Mouse (Mus musculus) lung, embryonic 14.5 days (tissue): ENCODE results near the gene Arhgdia. TPM values are rescaled to one million over a fixed set of nuclear protein-coding genes. Genes with fewer than 3 reads are reported as not detected.

ENCODE experiments used
- ATAC-seq: fragments of 200-750 bp; cut with Nextera tagmentation; 2 replicates; pipeline ENCODE4 v1.8.0; 2017; ENCODE audit warnings: mild to moderate bottlenecking, moderate TSS enrichment, moderate library complexity; ENCODE audit not compliant: insufficient read depth
- DNase-seq: peaks from one replicate; pipeline ENCODE4 v3.0.0-alpha.2; 2015
- H3K27ac ChIP-seq: fragments of 300-500 bp; sonication (generic); 2 replicates; pipeline ENCODE4 v1.5.1; 2014; ENCODE audit warnings: low read depth, mild to moderate bottlenecking, moderate library complexity
- H3K27me3 ChIP-seq: fragments of 300-500 bp; sonication (generic); 2 replicates; pipeline ENCODE4 v1.6.1; 2014; ENCODE audit warnings: low read length, control low read depth; ENCODE audit not compliant: insufficient read depth
- H3K36me3 ChIP-seq: fragments of 300-500 bp; sonication (generic); 2 replicates; pipeline ENCODE4 v1.6.1; 2014; ENCODE audit warnings: control low read depth; ENCODE audit not compliant: insufficient read depth
- H3K4me1 ChIP-seq: fragments of 300-500 bp; sonication (generic); 2 replicates; pipeline ENCODE4 v1.6.1; 2014; ENCODE audit warnings: antibody characterized with exemption, control low read depth; ENCODE audit not compliant: insufficient read depth
- H3K4me2 ChIP-seq: fragments of 300-500 bp; sonication (generic); 2 replicates; pipeline ENCODE4 v1.6.1; 2014; ENCODE audit warnings: mild to moderate bottlenecking
- H3K4me3 ChIP-seq: fragments of 300-500 bp; sonication (generic); 2 replicates; pipeline ENCODE4 v1.5.1; 2014; ENCODE audit warnings: low read depth, low read length
- H3K9ac ChIP-seq: fragments of 300-500 bp; sonication (generic); 2 replicates; pipeline ENCODE4 v1.6.1; 2014
- H3K9me3 ChIP-seq: fragments of 300-500 bp; sonication (generic); 2 replicates; pipeline ENCODE4 v1.6.1; 2016; ENCODE audit warnings: low read depth, low read length, control low read depth
- CTCF ChIP-seq: IDR thresholded peaks from 2 replicates; pipeline ENCODE4 v1.5.1; 2016; ENCODE audit warnings: antibody characterized with exemption, low read depth
- WGBS: fragments of 180-500 bp; shearing (Covaris S2); extraction: QIAGEN DNeasy Blood & Tissue Kit; methylation state at CpG from one replicate; pipeline ENCODE4 v1.1.7; 2014; 5-methylcytosine and 5-hydroxymethylcytosine counted together
- polyA plus RNA-seq: library from polyadenylated mRNA; unstranded; fragments of >200 nt; fragmentation: Nextera tagmentation; extraction: Ambion mirVana; gene quantifications from 2 replicates; pipeline ENCODE4 v1.2.1, GENCODE M21; 2014

The Arhgdia gene
- polyA plus RNA-seq, 1 experiment from 2014 or later = 734 TPM

DNA sequence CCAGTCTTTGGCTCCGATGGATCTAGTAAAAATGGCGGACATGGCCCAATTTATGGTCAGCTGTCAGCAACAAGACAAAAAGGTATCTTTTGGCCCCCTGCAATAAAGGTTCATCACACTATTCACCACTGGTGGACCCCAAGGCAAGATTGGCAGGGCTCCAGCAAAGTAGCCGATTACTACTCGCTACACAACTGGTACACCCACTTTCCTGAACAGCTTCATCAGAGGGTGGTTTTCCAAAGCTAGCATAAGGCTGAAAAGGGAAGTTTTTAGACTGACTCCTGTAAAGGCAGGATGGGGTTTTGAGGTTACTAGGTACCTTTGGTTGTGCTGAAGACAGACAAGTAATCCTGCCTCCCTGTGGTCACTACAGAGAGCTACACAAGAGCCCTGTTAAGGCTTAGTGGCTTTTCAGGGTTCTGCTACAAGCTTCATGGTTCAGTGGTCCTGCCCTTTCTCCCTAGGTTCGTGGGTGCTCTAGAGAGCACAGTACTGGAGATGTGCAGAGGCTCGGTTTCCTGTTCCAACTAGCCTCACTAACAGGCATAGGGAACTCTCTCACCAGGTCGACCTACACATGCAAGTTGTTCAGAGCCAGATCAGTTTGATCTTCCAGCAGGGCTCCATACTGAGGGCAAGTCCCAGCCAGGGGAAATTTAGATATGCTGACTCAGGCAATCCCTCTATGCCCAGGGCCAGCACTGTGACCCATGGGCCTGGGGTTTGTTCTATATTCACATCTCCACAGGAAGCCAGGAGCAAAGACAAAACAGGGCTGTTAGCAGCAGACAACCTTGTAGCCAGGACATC lies 4.0 kb downstream of the Arhgdia start:
- DNase-seq (peak; percentile 49), ATAC-seq (no peak)
- no peak overlapping the region for H3K9ac ChIP-seq
- peaks cover 37% of the 10 kb centered on the region for H3K36me3 ChIP-seq
- 80% methylated on average over 7 of the region's 7 CpGs for WGBS
- no peak overlapping the region for H3K27ac ChIP-seq
- TF ChIP-seq CTCF = peak; percentile 56
- H3K9me3 ChIP-seq = no peaks in the 10 kb centered on the region
- peak overlapping the region; percentile 4; the same call in 1 of the 2 replicates for H3K4me3 ChIP-seq
- no peak overlapping the region for H3K4me2 ChIP-seq
- H3K27me3 ChIP-seq = no peaks in the 10 kb centered on the region
- peaks cover 13% of the 10 kb centered on the region for H3K4me1 ChIP-seq

DNA sequence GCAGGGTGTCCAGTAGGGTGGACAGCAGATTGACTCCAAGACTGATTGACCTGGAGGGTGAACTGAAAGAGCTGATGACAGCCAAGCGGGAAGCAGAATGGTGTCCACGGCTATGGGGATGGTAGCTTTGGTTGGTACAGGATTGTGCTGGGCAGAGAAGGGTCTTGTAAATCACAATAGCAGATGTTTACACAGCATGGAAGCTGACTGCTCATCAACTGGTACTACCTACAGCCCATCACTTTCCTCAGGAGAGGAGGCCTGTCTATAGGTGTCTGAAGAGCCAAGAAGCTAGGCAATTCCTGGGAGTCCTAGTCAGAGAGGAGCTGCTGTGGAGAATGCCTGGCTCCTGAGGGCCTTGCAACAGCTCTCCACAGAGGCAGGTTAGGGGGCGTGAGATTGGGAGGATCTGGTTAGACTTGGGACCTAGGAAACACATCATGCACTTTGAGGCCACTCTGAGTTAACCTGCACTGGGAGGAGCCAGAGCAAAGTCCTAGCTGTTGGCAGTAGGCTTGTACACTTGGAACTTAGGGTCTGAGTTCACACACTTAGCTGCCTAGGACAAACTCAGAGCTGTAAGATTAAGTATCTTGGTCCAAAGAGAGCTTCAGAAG lies 5.0 kb downstream of the Arhgdia start:
- no peak overlapping the region for H3K27ac ChIP-seq
- 77% methylated on average over 3 of the region's 3 CpGs for WGBS
- H3K4me1 ChIP-seq = peaks cover 8% of the 10 kb centered on the region; the same call in 1 of the 2 replicates
- H3K4me2 ChIP-seq = no peak overlapping the region
- TF ChIP-seq CTCF = no peak
- no peak overlapping the region for H3K4me3 ChIP-seq
- DNase-seq (no peak), ATAC-seq (no peak)
- no peaks in the 10 kb centered on the region for H3K27me3 ChIP-seq
- H3K9me3 ChIP-seq = no peaks in the 10 kb centered on the region
- H3K9ac ChIP-seq = no peak overlapping the region
- peaks cover 37% of the 10 kb centered on the region for H3K36me3 ChIP-seq

DNA sequence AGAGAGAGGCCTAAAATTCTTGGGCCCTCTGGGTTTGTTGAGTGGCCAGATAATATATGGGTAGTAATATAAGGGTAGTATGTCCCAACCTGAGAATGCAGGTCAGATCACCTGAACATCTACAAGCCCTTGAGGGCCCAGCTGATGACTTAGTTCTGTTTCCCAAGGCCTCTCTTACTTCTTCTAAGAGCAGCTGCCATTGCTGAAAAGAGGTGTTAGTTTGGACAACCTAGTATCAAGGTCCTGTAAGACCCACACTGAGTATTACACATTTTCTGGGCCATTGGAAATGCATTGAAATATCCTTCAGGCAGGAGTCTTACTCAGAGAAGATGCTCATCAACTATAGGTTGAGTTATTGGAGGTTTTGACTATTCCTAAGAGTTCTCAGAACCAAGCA lies 5.5 kb downstream of the Arhgdia start:
- H3K9me3 ChIP-seq = no peaks in the 10 kb centered on the region
- H3K4me1 ChIP-seq = peaks cover 13% of the 10 kb centered on the region; the same call in 1 of the 2 replicates
- no peak overlapping the region for H3K9ac ChIP-seq
- DNase-seq (no peak), ATAC-seq (no peak)
- no peaks in the 10 kb centered on the region for H3K27me3 ChIP-seq
- peaks cover 43% of the 10 kb centered on the region for H3K36me3 ChIP-seq
- no peak for TF ChIP-seq CTCF
- H3K4me2 ChIP-seq = no peak overlapping the region
- H3K27ac ChIP-seq = no peak overlapping the region
- no peak overlapping the region for H3K4me3 ChIP-seq

DNA sequence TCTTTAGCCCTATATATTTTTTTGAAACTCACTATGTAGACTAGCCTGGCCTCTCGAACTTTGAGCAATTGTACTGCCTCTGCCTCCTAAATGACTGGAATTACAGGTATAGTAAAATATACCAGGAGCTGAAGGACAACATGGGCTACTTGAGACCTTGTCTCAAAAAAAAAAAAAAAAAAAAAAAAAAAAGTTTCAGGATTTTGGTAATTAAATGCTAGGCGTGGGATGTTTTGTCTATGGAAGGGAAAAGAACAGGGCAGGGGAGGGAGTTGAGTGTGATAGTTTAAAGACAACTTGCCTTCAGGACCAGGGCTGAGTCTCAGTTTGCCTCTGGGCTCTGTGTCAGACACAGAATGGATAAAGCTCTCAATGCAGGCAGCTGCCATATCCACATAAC lies 6.4 kb downstream of the Arhgdia start:
- Histone ChIP-seq H3K27ac (no peak overlapping the region), H3K4me2 (peak overlapping the region; percentile 90; the same call in 1 of the 2 replicates), H3K9me3 (no peaks in the 10 kb centered on the region), H3K4me1 (peaks cover 13% of the 10 kb centered on the region; the same call in 1 of the 2 replicates), H3K4me3 (no peak overlapping the region), H3K27me3 (no peaks in the 10 kb centered on the region), H3K36me3 (peaks cover 49% of the 10 kb centered on the region), H3K9ac (no peak overlapping the region)
- 88% methylated on average over 2 of the region's 2 CpGs for WGBS
- no peak for TF ChIP-seq CTCF
- ATAC-seq = no peak
- no peak for DNase-seq

GRCm38 (mm10) chr11:120574278-120574600 lies 7.2 kb downstream of the Arhgdia start:
- Histone ChIP-seq H3K36me3 (peaks cover 46% of the 10 kb centered on the region), H3K4me2 (peak overlapping the region; percentile 90), H3K9ac (peak overlapping the region; percentile 95), H3K27ac (peak overlapping the region; percentile 96; the same call in 1 of the 2 replicates), H3K4me1 (0 out of 2 replicates have a peak, but pooled peaks cover 11% of the 10 kb centered on the region), H3K27me3 (no peaks in the 10 kb centered on the region), H3K4me3 (peak overlapping the region; percentile 97), H3K9me3 (no peaks in the 10 kb centered on the region)
- DNase-seq (no peak), ATAC-seq (no peak)
- TF ChIP-seq CTCF = no peak
- WGBS = 31% methylated on average over 5 of the region's 5 CpGs

GRCm38 (mm10) chr11:120573585-120574277 lies 7.7 kb downstream of the Arhgdia start:
- H3K9ac ChIP-seq = peak overlapping the region; percentile 95
- no peaks in the 10 kb centered on the region for H3K9me3 ChIP-seq
- H3K4me3 ChIP-seq = peak overlapping the region; percentile 97
- under 1% methylated on average over 23 of the region's 23 CpGs for WGBS
- no peak for TF ChIP-seq CTCF
- ATAC-seq = no peak
- peak overlapping the region; percentile 90 for H3K4me2 ChIP-seq
- H3K27me3 ChIP-seq = no peaks in the 10 kb centered on the region
- DNase-seq = no peak
- H3K36me3 ChIP-seq = peaks cover 46% of the 10 kb centered on the region
- H3K4me1 ChIP-seq = 0 out of 2 replicates have a peak, but pooled peaks cover 11% of the 10 kb centered on the region
- H3K27ac ChIP-seq = peak overlapping the region; percentile 96
